Mouse (Mus musculus): ENCODE results near the gene Lsm5.

DNA sequence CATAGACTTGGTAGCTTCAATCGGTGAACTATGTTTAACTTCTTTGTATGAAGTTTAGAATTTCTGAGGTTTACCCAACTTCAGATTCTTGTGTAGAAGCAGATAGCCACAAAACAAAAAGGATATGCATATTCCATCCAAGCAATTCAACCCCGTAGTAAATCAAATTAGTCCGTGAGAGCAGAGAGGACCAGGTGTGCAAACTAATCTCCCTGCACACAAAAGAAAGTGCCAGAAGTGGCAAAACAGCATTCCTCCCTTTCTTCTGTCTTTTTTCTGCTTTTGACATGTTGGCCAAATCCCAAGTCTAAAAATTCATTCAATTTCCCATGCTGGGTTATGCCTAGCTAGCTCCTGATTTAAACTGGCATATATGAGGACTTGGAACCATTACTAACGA lies 12.1 kb downstream of the Lsm5 start:
- no peak for TF ChIP-seq POLR2A (IDR thresholded peaks at IDR 0.05; ENCODE audit: borderline replicate concordance, extremely low read depth, insufficient read depth, insufficient read length, poor library complexity, severe bottlenecking)
- TF ChIP-seq CTCF (IDR thresholded peaks at IDR 0.05; ENCODE audit: borderline replicate concordance, extremely low read depth, insufficient read depth, insufficient read length), result no peak

Measured in brain, embryonic 14.5 days (tissue).